Mouse (Mus musculus) heart, embryonic 12.5 days (tissue): ENCODE measurements at regions not wholly inside any gene's neighbourhood (a gene's known extent, or its start where the extent isn't known, plus 50 kb on each side); places are given as distances from the start of the nearest gene placed in this dataset.

ENCODE experiments used
- ATAC-seq: fragments of 200-750 bp; cut with Nextera tagmentation; 2 replicates; pipeline ENCODE4 v1.8.0; 2017; ENCODE audit warnings: moderate TSS enrichment, moderate library complexity; ENCODE audit not compliant: insufficient number of reproducible peaks, low FRiP score
- H3K27ac ChIP-seq: fragments of 300-500 bp; sonication (generic); 2 replicates; pipeline ENCODE4 v1.5.1; 2016; ENCODE audit warnings: mild to moderate bottlenecking, moderate library complexity; ENCODE audit not compliant: poor library complexity, severe bottlenecking
- H3K27me3 ChIP-seq: fragments of 300-500 bp; sonication (generic); replicated peaks from 2 replicates; pipeline ENCODE4 v1.6.1; 2016; ENCODE audit warnings: mild to moderate bottlenecking, moderate library complexity
- H3K36me3 ChIP-seq: fragments of 300-500 bp; sonication (generic); 2 replicates; pipeline ENCODE4 v1.6.1; 2016; ENCODE audit warnings: mild to moderate bottlenecking, moderate library complexity
- H3K4me1 ChIP-seq: fragments of 300-500 bp; sonication (generic); replicated peaks from 2 replicates; pipeline ENCODE4 v1.6.1; 2016; ENCODE audit warnings: mild to moderate bottlenecking
- H3K4me2 ChIP-seq: fragments of 300-500 bp; sonication (generic); 2 replicates; pipeline ENCODE4 v1.6.1; 2016; ENCODE audit warnings: mild to moderate bottlenecking, moderate library complexity
- H3K4me3 ChIP-seq: fragments of 300-500 bp; sonication (generic); 2 replicates; pipeline ENCODE4 v1.5.1; 2016; ENCODE audit warnings: mild to moderate bottlenecking
- H3K9ac ChIP-seq: fragments of 300-500 bp; sonication (generic); 2 replicates; pipeline ENCODE4 v1.6.1; 2016; ENCODE audit warnings: mild to moderate bottlenecking, moderate library complexity
- H3K9me3 ChIP-seq: fragments of 300-500 bp; sonication (generic); replicated peaks from 2 replicates; pipeline ENCODE4 v1.6.1; 2016; ENCODE audit warnings: mild to moderate bottlenecking, moderate library complexity
- WGBS: fragments of 180-500 bp; shearing (Covaris S2); methylation state at CpG from one replicate; pipeline ENCODE4 v1.1.7; 2016; 5-methylcytosine and 5-hydroxymethylcytosine counted together

- H3K9ac ChIP-seq, result no peak overlapping the region
- no peak for ATAC-seq
- H3K9me3 ChIP-seq, result no peaks in the 10 kb centered on the region
- H3K4me3 ChIP-seq, result no peak overlapping the region
- H3K36me3 ChIP-seq, result no peaks in the 10 kb centered on the region
- H3K27ac ChIP-seq, result no peak overlapping the region
- H3K4me2 ChIP-seq, result no peak overlapping the region
- WGBS, result 70% methylated on average over 3 of the region's 3 CpGs
- H3K4me1 ChIP-seq, result 0 out of 2 replicates have a peak, but pooled peaks cover 2% of the 10 kb centered on the region
- no peaks in the 10 kb centered on the region for H3K27me3 ChIP-seq
Measured at GRCm38 (mm10) chr14:61665815-61666214, 58.6 kb downstream of the Kcnrg start.

- Histone ChIP-seq H3K27me3 (no peaks in the 10 kb centered on the region), H3K9ac (no peak overlapping the region), H3K9me3 (peaks cover 3% of the 10 kb centered on the region; the same call in 1 of the 2 replicates), H3K4me1 (no peaks in the 10 kb centered on the region), H3K27ac (no peak overlapping the region), H3K4me2 (no peak overlapping the region), H3K4me3 (no peak overlapping the region), H3K36me3 (0 out of 2 replicates have a peak, but pooled peaks cover 7% of the 10 kb centered on the region)
- 50% methylated on average over 2 of the region's 2 CpGs for WGBS
- ATAC-seq, result no peak
Measured at GRCm38 (mm10) chr14:61673184-61673583, 65.9 kb downstream of the Kcnrg start.

GRCm38 (mm10) chr14:61678107-61678506 lies 70.8 kb downstream of the Kcnrg start:
- Histone ChIP-seq H3K27ac (no peak overlapping the region), H3K9ac (no peak overlapping the region), H3K4me1 (peaks cover 4% of the 10 kb centered on the region; the same call in 1 of the 2 replicates), H3K4me3 (no peak overlapping the region), H3K27me3 (no peaks in the 10 kb centered on the region), H3K36me3 (0 out of 2 replicates have a peak, but pooled peaks cover 3% of the 10 kb centered on the region), H3K4me2 (no peak overlapping the region), H3K9me3 (peaks cover 3% of the 10 kb centered on the region; the same call in 1 of the 2 replicates)
- 89% methylated on average over 1 of the region's 1 CpGs for WGBS
- ATAC-seq, result no peak

DNA sequence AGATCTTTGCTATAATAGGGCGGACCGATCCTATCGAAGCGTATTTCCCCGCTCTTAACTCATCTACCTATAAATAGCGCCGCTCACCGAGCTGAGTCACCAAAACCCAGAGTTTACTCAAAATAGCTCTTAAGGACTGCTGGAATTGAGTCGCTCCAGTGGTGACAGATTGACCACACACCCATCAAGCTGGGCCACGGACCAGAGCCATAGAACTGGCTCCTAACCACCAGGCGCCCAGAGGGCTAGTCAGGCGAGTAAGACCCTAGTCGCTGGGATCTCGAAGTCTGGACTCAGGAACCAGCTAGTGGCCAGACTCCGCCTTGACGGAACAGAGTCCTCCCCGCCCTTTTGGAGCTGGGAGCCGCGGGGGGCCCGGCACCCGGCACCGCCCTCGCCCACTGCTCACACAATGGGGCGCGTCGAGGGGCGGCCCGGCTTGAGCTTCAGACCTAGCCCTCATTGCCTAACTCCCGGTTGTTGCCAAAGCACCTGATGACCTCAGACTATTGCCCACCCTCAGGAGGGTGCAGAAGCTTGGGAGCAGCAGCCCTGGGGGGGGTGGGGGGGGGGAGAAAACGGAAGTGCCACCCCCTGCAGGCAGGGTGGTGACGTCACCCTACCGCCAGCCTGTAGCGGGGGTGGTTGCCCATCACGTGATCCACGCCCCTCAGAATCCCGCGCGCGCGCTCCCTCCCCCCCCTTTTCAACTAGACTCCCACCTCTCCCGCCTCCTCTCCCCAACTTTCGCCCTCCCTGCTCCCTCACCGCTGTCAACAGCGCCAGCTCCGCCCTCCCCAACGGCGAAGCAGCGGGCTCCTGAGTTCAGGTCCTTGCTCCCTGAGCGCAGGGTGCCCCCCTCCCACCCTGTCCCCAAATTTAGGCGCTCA lies 73.8 kb downstream of the Kcnrg start:
- peak; percentile 82 for ATAC-seq
- Histone ChIP-seq H3K27me3 (0 out of 2 replicates have a peak, but pooled peaks cover 3% of the 10 kb centered on the region), H3K4me1 (peaks cover 25% of the 10 kb centered on the region), H3K27ac (peak overlapping the region; percentile 98), H3K9me3 (no peaks in the 10 kb centered on the region), H3K36me3 (no peaks in the 10 kb centered on the region), H3K4me2 (peak overlapping the region; percentile 85), H3K4me3 (peak overlapping the region; percentile 81), H3K9ac (peak overlapping the region; percentile 94)
- under 1% methylated on average over 49 of the region's 50 CpGs for WGBS

DNA sequence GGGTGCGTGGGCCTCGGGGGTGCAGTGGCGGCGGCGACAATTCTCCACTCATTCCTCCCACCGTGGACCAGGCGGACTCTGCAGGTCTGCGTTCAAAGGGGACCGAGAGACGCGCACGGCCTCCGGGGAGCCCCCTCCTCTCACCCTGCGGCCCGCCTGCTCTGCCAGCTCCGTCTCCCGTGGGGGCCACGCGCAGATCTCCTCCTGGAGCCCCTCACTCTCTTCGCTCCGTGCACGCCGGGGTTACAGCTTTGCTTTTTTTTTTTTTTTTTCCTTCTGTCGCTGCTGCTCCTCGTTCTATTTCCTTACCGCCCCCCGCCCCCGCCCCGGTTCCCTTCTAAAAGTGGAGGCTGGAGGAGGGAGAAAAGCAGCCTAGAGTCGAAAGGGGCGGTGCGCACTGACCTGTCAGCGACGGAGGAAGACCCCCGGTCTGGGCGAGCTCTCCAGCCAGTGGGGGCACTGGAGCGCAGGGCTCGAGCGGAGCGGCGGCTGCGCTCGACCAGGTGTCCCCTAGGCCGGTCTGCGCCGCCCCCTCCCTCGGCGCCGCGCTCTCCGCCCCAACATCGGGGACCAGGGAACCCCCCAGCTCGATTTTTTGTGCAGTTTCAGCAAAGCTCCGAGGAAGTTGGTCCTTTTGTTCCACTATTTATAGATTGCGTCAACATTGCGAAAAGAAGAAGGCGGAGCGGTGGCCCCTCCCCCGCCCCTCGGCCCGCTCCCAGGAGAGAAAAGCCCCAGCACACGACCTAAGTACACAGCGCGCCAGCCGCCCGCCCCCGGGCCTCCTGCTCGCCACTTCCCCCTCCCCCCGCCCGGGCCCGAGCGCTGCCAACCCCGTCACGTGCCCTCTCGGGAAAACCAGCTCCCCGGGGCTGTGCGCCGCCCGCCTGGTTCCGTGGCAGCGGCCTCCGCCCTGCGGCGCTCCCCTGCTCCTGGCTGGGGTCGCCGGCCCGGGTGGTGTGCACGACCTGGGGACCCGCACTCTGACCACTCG lies 74.7 kb downstream of the Kcnrg start:
- Histone ChIP-seq H3K4me3 (peak overlapping the region; percentile 81), H3K27me3 (0 out of 2 replicates have a peak, but pooled peaks cover 6% of the 10 kb centered on the region), H3K27ac (peak overlapping the region; percentile 98), H3K4me1 (peaks cover 34% of the 10 kb centered on the region), H3K9ac (peak overlapping the region; percentile 94), H3K4me2 (peak overlapping the region; percentile 85), H3K9me3 (no peaks in the 10 kb centered on the region), H3K36me3 (no peaks in the 10 kb centered on the region)
- ATAC-seq, result peak; percentile 82
- WGBS, result under 1% methylated on average over 86 of the region's 90 CpGs

DNA sequence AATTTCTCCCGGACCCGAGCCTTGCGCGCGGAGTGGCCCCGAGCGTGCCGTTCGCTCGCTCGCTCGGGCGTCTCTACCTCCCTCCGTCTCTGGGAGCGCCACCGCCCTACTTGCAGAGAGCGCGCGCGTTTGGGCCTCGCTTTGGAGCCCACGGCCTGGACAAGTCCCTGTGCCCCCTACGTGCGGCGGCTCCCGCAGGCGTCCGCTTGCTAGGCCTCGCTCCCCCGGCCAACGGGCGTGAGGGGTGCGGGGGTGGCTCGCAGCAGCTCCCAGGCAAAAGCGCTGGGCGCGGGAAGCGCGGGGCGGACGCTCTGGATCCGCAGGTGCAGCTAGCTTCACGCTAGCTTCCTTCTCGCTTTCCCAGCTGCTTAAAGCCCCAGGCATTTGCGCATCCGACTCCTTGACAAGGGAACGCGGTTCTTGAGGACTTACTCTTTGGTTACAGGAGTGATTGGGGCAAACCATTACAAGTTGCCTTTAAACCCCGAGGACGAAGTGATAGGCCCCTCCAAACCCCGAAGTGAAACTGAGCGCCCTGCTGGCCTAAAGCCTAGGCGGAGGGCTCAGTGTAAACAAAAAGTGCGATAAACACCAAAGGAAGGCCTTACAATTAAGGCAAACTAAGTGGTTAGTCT lies 75.6 kb downstream of the Kcnrg start:
- H3K9ac ChIP-seq, result peak overlapping the region; percentile 94
- peak overlapping the region; percentile 98 for H3K27ac ChIP-seq
- H3K27me3 ChIP-seq, result 0 out of 2 replicates have a peak, but pooled peaks cover 6% of the 10 kb centered on the region
- H3K4me3 ChIP-seq, result peak overlapping the region; percentile 81
- ATAC-seq, result peak; percentile 67
- WGBS, result under 1% methylated on average over 54 of the region's 54 CpGs
- H3K4me1 ChIP-seq, result peaks cover 36% of the 10 kb centered on the region
- H3K4me2 ChIP-seq, result peak overlapping the region; percentile 85
- no peaks in the 10 kb centered on the region for H3K36me3 ChIP-seq
- H3K9me3 ChIP-seq, result no peaks in the 10 kb centered on the region

DNA sequence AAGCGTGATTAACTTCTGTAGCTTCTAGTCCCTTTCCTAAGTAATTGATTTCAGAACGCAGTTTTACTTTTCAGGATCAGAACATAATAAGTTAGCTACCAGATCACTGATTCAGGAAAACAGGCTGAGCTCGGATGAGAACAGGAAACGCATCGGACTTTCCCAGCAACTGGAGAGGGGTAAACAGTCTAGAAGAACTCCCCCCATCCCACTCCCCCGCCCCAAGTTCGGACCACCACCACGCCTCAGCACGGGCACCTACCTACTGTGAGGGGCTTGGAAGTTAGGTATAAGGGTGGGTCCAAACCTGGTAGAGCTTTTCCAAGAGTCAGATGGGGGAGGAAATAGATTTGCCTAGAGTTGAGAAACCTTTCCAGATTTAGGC lies 76.1 kb downstream of the Kcnrg start:
- Histone ChIP-seq H3K36me3 (no peaks in the 10 kb centered on the region), H3K9me3 (no peaks in the 10 kb centered on the region), H3K4me1 (peaks cover 36% of the 10 kb centered on the region), H3K9ac (peak overlapping the region; percentile 94), H3K4me2 (peak overlapping the region; percentile 85), H3K4me3 (peak overlapping the region; percentile 81), H3K27me3 (0 out of 2 replicates have a peak, but pooled peaks cover 6% of the 10 kb centered on the region), H3K27ac (0 out of 2 replicates have a peak overlapping the region, but pooled peaks have one; percentile 44)
- WGBS, result 12% methylated on average over 9 of the region's 9 CpGs
- no peak for ATAC-seq

DNA sequence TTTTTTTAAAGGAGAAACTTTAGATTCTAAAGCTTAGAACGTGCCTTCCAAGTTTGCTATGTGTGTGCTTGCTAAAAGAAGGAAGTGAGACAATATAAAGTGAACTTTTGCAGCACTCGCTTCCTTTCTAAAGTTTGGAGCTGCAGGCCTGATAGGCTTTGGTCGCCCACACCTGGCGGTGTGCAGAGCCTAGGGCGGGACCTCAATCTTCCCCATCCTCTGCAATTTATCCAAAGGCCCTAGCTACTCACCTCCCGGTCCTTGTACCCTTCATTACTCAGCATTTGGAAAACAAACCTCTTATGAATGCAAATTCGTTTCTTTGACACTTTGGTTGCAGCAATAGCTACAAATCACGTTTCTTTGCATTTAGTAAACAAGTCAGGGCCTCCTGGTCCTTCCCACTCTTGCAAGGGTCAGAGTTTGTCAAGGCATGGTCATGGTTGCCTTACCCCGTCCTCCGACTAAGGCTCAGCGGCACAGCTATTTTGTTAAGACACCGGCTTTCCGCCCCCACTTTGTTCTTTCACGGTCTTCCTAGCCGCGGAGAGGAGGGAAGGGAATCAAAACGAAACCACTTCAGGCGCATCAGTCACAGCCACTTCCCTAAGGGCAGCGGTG lies 76.6 kb downstream of the Kcnrg start:
- H3K27ac ChIP-seq, result no peak overlapping the region
- H3K4me1 ChIP-seq, result peaks cover 40% of the 10 kb centered on the region
- 10% methylated on average over 19 of the region's 19 CpGs for WGBS
- H3K9me3 ChIP-seq, result no peaks in the 10 kb centered on the region
- no peak for ATAC-seq
- peak overlapping the region; percentile 44 for H3K4me3 ChIP-seq
- H3K36me3 ChIP-seq, result no peaks in the 10 kb centered on the region
- peak overlapping the region; percentile 85 for H3K4me2 ChIP-seq
- H3K9ac ChIP-seq, result peak overlapping the region; percentile 38; the same call in 1 of the 2 replicates
- H3K27me3 ChIP-seq, result peaks cover 11% of the 10 kb centered on the region

DNA sequence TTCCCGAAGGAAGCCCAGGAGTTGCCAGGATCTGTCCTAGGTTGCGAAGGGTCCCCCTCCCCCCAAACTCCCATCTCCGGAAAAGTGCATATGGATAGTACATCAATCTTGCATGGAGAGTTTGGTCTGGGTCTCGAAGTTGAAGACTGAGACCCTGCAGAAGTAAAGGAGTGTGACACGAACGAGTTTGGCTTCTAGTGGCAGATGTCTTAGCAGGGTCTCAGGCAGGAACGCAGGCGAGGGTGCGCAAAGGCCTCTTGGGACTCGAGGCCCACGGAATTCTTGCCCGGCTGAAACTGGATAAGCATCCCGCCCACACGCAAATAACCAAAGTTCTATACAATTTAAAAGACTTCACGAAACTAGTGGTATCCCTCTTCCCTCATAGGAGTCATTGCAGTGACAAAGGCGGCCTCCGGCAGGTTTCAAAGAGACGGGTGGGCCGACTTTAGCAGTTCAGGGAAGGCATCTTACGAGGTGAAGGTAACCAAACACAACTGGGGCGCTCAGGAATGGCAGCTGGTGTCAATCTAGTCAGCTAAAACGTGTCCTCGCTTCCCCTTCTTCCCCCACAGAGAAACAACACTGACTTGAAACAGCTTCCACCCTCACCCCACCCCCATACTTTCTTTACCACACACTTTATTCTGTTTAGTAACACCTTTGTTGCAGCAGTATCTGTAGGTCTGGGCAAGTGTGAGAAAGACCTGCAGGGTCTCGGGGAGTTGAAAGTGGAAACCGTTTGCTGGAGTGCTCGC lies 77.4 kb downstream of the Kcnrg start:
- no peaks in the 10 kb centered on the region for H3K36me3 ChIP-seq
- H3K27ac ChIP-seq, result no peak overlapping the region
- peaks cover 17% of the 10 kb centered on the region for H3K27me3 ChIP-seq
- H3K4me1 ChIP-seq, result peaks cover 47% of the 10 kb centered on the region
- H3K9me3 ChIP-seq, result no peaks in the 10 kb centered on the region
- 14% methylated on average over 26 of the region's 26 CpGs for WGBS
- H3K4me3 ChIP-seq, result peak overlapping the region; percentile 44
- peak overlapping the region; percentile 85 for H3K4me2 ChIP-seq
- peak overlapping the region; percentile 38; the same call in 1 of the 2 replicates for H3K9ac ChIP-seq
- no peak for ATAC-seq
